Mouse (Mus musculus): ENCODE data around the gene Saa3. TPM values are rescaled to one million over a fixed set of nuclear protein-coding genes. Genes with fewer than 3 reads are reported as not detected.
"Not testable (repeated sequence)": the region's sequence is repeated elsewhere in the genome, so short reads cannot be mapped to it uniquely, and the experiment has no call there.

The Saa3 gene
- total RNA-seq, 2 experiments from 2014 or later = not detected

- peak; percentile 78 to 84 for DNase-seq
These were observed 5.1 kb downstream of the Saa3 start, which contains the start of gene Saal1 for GRCm38 (mm10) chr7:46710390-46710844. Gene Saal1 (minus strand): TSS chr7:46710680.

GRCm38 (mm10) chr7:46700521-46701025 is 14.9 kb downstream of the Saa3 start:
- DNase-seq = no peak

GRCm38 (mm10) chr7:46696754-46697153 is 18.7 kb downstream of the Saa3 start:
- no peak for DNase-seq

DNA sequence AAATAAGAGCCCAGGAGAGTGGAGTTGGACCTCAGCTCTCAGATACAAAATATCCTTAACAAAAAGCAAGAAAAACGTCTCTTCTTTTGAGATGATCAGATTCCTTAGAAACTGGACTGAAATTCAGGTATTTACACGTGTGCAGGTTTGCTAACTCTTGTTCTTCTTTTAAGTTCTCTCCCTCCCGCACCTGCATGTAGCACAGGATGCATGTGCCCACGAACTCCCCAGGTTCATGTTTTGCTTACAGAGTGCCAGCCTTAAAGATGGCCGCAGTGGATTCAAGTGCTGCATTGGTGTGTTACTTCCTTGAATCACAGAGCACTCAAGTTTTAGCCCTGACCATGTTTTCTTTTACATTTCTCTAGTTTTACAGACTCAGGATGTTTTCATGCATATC is 28.7 kb downstream of the Saa3 start:
- DNase-seq = no peak

GRCm38 (mm10) chr7:46680732-46681131 is 34.8 kb downstream of the Saa3 start:
- no peak for DNase-seq

DNA sequence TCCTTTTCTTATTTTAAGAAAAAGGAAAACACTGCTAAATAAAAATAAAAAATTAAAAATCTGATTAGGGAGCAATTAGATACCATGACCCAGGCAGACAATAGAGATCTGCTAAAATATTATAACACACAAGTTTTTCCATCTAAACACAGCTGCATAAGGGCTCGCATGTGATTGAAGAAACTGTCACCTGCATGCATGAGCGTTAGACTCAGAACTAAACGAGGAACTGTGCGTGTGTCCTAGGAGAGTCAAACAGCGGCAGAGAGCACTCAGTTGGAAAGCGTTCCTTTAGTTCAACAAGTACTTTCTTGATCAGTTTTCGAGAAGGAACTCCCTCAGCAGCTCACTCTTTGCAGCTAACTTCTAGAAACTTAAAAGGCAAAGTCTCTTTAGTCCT is 36.5 kb downstream of the Saa3 start:
- not testable (repeated sequence) for DNase-seq

- DNase-seq = no peak
These were observed 37.1 kb downstream of the Saa3 start for GRCm38 (mm10) chr7:46678417-46678816.

- no peak for DNase-seq
These were observed 38.6 kb downstream of the Saa3 start for GRCm38 (mm10) chr7:46676808-46677360.

DNA sequence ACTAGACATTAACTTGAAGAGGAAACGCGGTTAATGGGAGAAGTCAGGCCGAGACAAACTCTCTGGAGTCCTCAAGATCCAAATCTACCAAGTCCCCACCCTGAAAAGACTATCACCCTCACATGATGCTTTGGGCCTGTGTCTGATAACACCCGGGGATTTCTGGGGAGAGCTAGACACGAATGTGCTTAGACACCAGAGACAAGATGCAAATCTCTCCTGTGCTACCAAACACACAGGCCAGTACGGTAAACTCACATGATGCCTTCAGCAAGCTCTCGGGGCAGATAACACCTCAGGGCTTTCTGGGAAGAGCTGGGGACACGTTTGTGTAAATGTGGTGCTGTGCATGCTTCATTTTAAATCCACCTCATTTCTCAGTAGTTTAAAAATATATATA is 39.6 kb downstream of the Saa3 start:
- no peak for DNase-seq

- peak in 1 of 2 experiments; percentile 54 for DNase-seq
These were observed 40.4 kb downstream of the Saa3 start for GRCm38 (mm10) chr7:46675061-46675460.

- no peak for DNase-seq
These were observed 43.3 kb downstream of the Saa3 start, which contains the start of gene Tph1 for GRCm38 (mm10) chr7:46672160-46672672. Gene Tph1 (minus strand): TSS chr7:46672537.

GRCm38 (mm10) chr7:46667256-46667655 is 48.2 kb downstream of the Saa3 start:
- no peak for DNase-seq

- DNase-seq = no peak
These were observed 50.3 kb downstream of the Saa3 start for GRCm38 (mm10) chr7:46665236-46665635.

Other genes starting within 250 kb of the Saa3 start
- 10 to 100 TPM; 42.4 to 45.4 TPM for gene Sergef, start 75.9 kb downstream of the Saa3 start, total RNA-seq (2021)
- under 1 TPM; 0.10 to 0.25 TPM for gene Tph1, start 43.2 kb downstream of the Saa3 start, total RNA-seq (2021)
- gene Saal1, start 5.0 kb downstream of the Saa3 start, total RNA-seq (2021) = 10 to 100 TPM; 10.3 to 11.3 TPM
- gene Saa4, start 16.9 kb upstream of the Saa3 start, total RNA-seq (2021) = not detected
- gene Saa1, start 27.3 kb upstream of the Saa3 start, total RNA-seq (2021) = not detected
- gene Saa2, start 36.1 kb upstream of the Saa3 start, total RNA-seq (2021) = not detected
- gene Hps5, start 80.4 kb upstream of the Saa3 start, total RNA-seq (2021) = 10 to 100 TPM; 16.2 to 16.4 TPM
- 10 to 100 TPM; 36.9 to 37.2 TPM for gene Gtf2h1, start 80.4 kb upstream of the Saa3 start, total RNA-seq (2021)
- 100 to 1,000 TPM; 286 to 311 TPM for gene Ldha, start 125.8 kb upstream of the Saa3 start, total RNA-seq (2021)
- gene Ldhc, start 145.5 kb upstream of the Saa3 start, total RNA-seq (2021) = not detected
- 10 to 100 TPM; 73.0 to 80.2 TPM for gene Tsg101, start 204.3 kb upstream of the Saa3 start, total RNA-seq (2021)
- gene Uevld, start 242.8 kb upstream of the Saa3 start, total RNA-seq (2021) = 10 to 100 TPM; 15.5 to 18.3 TPM

Data from layer of hippocampus, postnatal 36 days (tissue).